Mouse (Mus musculus) adrenal gland, postnatal 4 days (tissue): ENCODE results near the gene Faxc. TPM values are rescaled to one million over a fixed set of nuclear protein-coding genes. Genes with fewer than 3 reads are reported as not detected.

ENCODE experiments used
- DNase-seq, 2 experiments: peaks; one replicate each; pipeline ENCODE4 v3.0.0; 2021 to 2022; ENCODE audit warnings: low spot score in 2 of 2, mixed read lengths in 2 of 2
- total RNA-seq, 2 experiments: library from RNA; stranded (reverse); gene quantifications; 2 replicates each; pipeline ENCODE4 v1.2.3; 2021

Gene Faxc
- total RNA-seq, 2 experiments from 2014 or later: 12.6 to 13.5 TPM

GRCm38 (mm10) chr4:22018414-22018813 is 87.3 kb downstream of the Faxc start:
- DNase-seq: no peak

GRCm38 (mm10) chr4:22029951-22030350 is 98.8 kb downstream of the Faxc start:
- no peak for DNase-seq

Other genes with a start within 250 kb of the Faxc start
- gene Prdm13, start 245.4 kb upstream of the Faxc start, total RNA-seq: not detected
- 10 to 100 TPM; 21.3 to 22.4 TPM for gene Ccnc, start 203.6 kb upstream of the Faxc start, total RNA-seq
- gene Usp45, start 164.2 kb upstream of the Faxc start, total RNA-seq: 10 to 100 TPM; 20.8 to 21.5 TPM
- gene Tstd3, start 164.1 kb upstream of the Faxc start, total RNA-seq: 10 to 100 TPM; 12.7 to 13.1 TPM
- 100 to 1,000 TPM; 160 to 175 TPM for gene Pnisr, start 83.7 kb upstream of the Faxc start, total RNA-seq
- 10 to 100 TPM; 17.0 to 20.4 TPM for gene Coq3, start 51.7 kb upstream of the Faxc start, total RNA-seq